Mouse (Mus musculus): ENCODE results near the gene Masp1.
A peak's percentile ranks its signal among the peaks of the same experiment; 100 is the strongest.

The Masp1 gene

DNA sequence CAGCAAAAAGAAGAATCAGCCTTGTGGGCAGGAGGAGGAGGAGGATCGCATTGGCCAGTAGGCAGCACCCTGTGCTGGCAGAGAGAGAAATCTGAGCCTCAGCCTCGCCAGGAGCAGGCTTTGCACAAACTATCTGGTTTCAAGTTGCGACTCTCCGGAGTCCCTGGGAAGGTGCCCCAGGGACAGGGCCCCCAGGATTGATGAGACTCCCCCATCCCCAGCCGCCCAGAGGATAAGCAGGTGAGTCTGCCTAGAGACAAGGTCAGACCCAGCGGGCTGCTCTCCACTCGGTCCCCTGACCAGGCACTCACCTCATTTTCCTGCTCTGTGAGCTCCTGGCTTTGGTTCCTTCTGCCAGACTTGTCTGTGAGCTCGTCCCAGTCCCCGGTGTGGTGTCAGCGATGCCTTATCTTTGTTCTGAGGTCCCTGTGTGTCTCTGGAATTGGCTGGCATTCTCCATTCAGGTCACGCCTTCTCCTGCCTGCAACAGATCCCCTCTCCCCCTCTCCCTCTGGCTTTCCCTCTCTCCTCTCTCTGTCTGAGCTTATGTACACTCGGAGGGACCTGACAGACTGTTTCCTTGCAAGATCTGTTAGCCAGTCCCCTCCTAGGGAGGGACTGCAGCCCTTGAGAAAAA, at the start of gene Masp1, which contains the start of gene Rtp4:
Masp1 (minus strand) TSS at position 581 of the 637 bp plus-strand sequence.
Rtp4 (plus strand) TSS at position 57 of the 637 bp plus-strand sequence.
- no peak for DNase-seq (ENCODE audit: low read depth, low spot score)

GRCm38 (mm10) chr16:23568369-23568958, 47.8 kb upstream of the Masp1 start:
- DNase-seq (ENCODE audit: low read depth, low spot score): no peak

DNA sequence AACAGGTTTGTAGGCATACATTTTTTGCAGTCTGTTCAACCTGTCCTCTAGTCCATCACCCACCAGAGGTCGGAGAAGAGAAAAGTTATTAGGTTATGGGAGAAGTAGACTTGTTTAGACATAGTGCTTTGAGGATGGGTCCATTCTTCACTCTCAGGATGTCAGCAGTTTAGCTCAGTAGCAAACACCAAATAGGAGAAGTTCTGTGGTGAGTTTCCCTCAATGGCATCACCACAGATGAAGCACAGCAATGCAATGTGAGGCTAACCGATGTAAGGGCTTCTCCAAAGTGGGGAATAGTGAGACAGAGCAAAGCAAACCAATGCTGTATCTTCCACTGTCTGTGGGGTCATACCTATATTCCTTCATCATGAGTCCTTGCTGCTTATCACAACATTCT, 37.1 kb upstream of the Masp1 start:
- no peak for DNase-seq (ENCODE audit: low read depth, low spot score)

GRCm38 (mm10) chr16:23557195-23557594, 36.6 kb upstream of the Masp1 start:
- DNase-seq (ENCODE audit: low read depth, low spot score): no peak

GRCm38 (mm10) chr16:23554673-23555072, 34.1 kb upstream of the Masp1 start:
- DNase-seq (ENCODE audit: low read depth, low spot score): no peak

DNA sequence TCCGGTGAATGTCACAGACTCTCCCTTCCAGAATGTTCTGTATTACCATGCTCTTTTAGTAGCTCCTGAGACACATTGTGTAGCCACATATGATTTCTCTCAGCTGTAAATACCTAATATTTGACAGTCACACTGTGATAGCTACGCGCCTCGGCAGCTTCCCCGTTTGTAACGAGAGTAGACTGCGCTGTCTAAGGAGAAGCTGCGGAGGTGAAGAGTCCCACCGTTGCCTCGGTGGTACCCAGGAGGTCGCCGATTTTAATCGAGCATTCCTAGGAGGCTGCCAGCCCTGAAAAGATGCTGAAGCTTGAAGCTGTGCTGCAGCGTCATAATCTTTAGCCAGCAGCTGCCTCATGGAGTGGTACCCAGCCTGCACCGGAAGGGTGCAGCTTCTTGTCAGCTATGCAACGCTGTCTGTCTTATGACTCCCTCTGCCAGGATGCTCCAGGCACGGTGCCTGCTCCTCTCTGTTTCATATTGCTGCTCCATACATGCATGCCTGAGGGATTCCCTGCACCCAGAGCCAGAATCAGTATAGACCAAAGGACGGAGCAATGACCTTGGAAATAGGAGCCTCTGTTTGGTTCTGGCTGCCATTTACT, 30.5 kb upstream of the Masp1 start:
- DNase-seq (ENCODE audit: low read depth, low spot score): no peak

DNA sequence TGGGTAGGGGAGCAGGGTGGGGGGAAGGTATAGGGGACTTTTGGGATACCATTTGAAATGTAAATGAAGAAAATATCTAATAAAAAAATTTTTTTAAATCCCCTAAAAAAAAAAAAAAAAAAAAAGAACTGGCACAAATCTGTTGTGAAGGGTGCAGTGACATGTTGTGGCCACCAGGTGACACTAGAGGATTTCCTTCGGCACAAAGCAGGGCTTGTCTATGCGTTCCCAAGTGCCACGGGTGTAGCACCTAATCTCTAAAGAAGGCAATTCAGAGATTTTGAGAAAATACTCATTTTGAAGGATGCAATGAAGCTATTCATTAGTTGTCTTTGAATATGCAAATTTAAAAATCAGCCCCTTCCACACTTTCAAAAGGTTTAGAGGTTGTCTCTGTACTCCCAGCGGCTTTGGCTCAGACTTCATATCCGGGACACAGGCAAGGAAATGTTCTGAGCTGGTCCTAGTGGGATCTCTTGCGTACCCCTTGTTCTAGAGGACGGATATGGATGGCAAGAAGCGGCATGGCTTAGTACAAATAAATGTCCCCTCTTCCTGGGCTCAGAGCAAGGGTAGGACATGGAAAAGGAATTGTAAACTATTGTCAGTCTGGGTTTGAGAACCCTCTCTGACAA, 29.8 kb upstream of the Masp1 start:
- peak; percentile 65 for DNase-seq (ENCODE audit: low read depth, low spot score)

DNA sequence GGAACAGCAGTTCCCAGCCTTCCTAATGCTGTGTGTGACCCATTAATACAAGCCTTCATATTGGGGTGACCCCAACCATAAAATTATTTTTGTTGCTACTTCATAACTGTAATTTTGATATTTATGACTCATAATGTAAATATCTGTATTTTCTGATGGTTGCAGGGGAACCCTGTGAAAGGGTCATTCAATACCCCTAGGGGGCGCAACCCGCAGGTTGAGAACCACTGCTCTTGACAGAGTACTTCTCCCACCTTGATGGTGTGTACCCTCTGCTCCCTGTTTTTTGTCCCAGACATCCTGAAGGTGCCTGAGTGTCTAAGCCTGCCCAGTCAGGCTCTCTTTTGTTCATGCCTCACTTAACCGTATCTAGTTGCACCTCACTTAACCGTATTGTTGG, 27.2 kb upstream of the Masp1 start:
- DNase-seq (ENCODE audit: low read depth, low spot score): peak; percentile 11

GRCm38 (mm10) chr16:23544361-23544760, 23.7 kb upstream of the Masp1 start:
- DNase-seq (ENCODE audit: low read depth, low spot score): no peak

GRCm38 (mm10) chr16:23542866-23543265, 22.3 kb upstream of the Masp1 start:
- no peak for DNase-seq (ENCODE audit: low read depth, low spot score)

GRCm38 (mm10) chr16:23541046-23541445, 20.4 kb upstream of the Masp1 start:
- DNase-seq (ENCODE audit: low read depth, low spot score): no peak

GRCm38 (mm10) chr16:23533707-23534106, 13.1 kb upstream of the Masp1 start:
- DNase-seq (ENCODE audit: low read depth, low spot score): no peak

- no peak for DNase-seq (ENCODE audit: low read depth, low spot score)
Observed at GRCm38 (mm10) chr16:23529186-23529585, 8.6 kb upstream of the Masp1 start.

DNA sequence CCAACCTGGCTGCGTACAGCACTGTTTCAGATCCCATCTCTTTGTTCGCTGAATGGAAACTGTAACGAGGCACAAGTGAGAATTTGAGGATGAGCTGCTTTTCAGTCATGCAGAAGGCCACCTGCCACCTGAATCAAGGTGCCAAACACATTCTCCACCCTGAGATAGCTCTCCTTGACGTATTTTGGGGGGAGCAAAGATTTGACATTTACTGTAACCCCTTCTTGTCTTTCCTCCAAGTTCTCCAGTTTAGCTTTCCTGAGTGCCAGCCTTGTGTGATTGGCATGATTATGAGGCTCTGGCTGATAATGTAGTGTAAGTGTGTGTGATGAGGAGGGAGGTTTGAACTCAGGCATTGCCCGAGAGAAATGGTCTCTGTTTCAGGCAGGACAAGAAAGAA, 1.5 kb upstream of the Masp1 start:
- DNase-seq (ENCODE audit: low read depth, low spot score): no peak

DNA sequence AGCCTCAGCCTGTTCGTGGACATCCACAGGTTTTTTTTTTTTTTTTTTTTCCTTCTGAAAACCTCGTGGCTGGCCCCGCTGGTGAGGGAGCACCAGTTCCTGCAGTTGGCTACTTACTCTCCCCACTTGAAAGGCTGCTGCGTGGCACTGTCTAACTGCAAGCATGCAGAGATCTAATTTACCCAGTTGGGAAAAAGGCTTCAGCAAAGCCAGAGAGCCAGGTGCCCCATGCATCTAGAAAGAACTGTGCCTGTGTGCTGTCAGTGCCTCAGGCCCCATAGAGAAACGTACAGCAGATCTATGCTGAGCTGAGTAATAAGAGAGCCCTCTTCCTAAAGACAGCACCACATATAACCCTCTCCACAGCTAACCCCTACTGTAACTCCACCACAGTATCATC, 477 bp upstream of the Masp1 start:
- no peak for DNase-seq (ENCODE audit: low read depth, low spot score)

DNA sequence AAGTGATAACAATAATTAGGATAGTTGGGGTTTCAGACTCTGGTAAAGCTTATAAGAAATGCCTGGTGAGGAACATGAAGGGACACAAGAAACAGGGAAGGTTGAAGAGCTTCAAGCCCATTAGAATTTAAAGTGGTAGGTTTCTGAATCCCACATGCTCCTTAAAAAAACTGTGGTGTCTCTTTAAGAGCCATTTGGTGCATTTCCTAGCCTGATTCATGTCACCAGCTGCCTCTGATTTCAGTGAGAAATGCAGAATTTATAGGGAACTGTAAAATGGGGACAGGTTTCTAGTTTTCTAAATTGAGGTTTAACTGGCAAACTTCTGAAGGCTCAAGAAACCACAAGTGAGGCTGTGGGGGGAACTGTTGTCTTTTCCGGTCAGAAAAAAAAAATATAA, 844 bp downstream of the Masp1 start:
- no peak for DNase-seq (ENCODE audit: low read depth, low spot score)

DNA sequence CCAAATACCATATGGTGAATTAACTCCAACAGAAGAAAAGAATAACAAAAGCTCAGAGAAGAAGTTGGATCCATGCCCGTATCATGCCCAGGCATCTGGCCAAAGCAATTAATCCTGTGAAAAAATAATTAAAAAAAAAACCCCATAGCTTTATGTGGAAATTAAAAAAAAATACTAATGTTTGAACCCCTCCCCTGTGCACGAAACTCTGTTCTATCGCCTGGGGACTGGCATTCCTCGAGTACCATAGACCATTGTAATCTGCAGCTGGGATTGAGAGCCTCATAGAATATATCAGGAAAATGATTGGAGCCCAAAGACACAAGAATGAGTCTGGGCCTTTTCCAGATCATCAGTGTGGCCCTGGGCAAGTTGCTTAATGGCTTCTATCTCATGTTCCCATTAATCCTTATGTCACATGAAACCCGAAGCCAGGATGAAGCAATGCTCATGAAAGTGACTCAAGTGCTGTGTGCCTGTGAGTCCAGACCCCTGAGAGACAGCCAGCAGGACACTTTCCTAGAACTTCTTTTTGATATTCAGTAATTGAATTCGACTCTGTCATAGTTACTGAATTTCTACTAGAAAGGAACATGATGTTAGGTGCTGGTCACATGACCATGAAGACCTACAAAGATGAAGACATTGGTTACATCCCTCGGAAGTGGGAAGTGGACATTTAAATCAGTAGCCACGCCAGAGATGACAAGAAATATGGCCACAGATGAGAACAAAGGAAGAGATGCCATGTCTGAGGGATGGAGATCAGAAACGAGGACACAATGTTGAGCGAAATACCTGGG, 1.8 kb downstream of the Masp1 start:
- no peak for DNase-seq (ENCODE audit: low read depth, low spot score)

- DNase-seq (ENCODE audit: low read depth, low spot score): no peak
Observed at GRCm38 (mm10) chr16:23517754-23518566, 2.7 kb downstream of the Masp1 start.

- no peak for DNase-seq (ENCODE audit: low read depth, low spot score)
Observed at GRCm38 (mm10) chr16:23517230-23517629, 3.4 kb downstream of the Masp1 start.

DNA sequence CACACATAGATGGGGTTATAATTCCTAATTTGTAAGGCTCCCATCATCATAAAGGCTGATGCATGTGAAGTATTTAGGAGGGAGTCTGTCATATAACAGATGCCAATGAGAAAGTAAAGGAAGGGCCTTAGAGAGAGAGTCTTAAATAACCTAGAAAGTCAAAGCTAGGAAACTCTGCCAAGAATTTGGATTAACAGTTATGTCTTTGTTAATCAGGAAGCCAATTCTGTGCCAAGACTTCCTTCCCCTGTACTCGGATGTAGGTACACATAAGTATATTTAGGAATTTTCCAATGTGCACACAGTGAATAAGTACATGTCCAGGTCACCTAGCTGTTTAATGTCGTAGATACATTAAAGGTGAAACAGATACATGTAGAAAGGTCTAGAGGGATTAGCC, 4.0 kb downstream of the Masp1 start:
- no peak for DNase-seq (ENCODE audit: low read depth, low spot score)

GRCm38 (mm10) chr16:23515766-23516165, 4.8 kb downstream of the Masp1 start:
- no peak for DNase-seq (ENCODE audit: low read depth, low spot score)
